Mouse (Mus musculus): ENCODE results near the gene Kif6.

DNA sequence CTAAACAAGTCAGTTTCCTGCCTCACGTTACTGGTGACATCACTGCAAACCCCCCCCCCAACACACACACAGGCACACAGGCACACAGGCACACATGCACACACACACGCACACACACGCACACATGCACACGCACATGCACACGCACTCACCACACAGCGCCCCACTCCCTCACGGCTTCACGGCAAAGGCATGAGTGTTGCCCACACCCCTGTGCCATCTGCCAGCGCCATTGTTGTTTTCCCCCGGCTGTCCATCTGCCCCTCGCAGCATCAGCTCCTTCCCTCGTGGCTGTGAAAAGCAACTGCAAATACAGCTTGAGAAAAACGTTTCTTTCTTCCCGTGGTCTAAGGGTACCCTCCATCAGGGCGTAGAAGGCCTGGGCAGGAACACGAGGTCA lies 275.9 kb downstream of the Kif6 start:
- TF ChIP-seq CTCF (IDR thresholded peaks at IDR 0.05; ENCODE audit: extremely low read depth, insufficient read depth, insufficient read length, insufficient replicate concordance) (no peak), POLR2A (IDR thresholded peaks at IDR 0.05; ENCODE audit: low read depth, low read length) (no peak)

Data from spleen, adult 2 months (tissue).